Mouse (Mus musculus): ENCODE measurements at regions not wholly inside any gene's neighbourhood (a gene's known extent, or its start where the extent isn't known, plus 50 kb on each side); places are given as distances from the start of the nearest gene placed in this dataset.

- no peaks in the 10 kb centered on the region for H3K4me1 ChIP-seq (ENCODE audit: control insufficient read depth, insufficient read depth, low read length)
- H3K36me3 ChIP-seq (ENCODE audit: control insufficient read depth, insufficient read depth, low read length): no peaks in the 10 kb centered on the region
- no peak overlapping the region for H3K4me2 ChIP-seq (ENCODE audit: low read length)
- no peak overlapping the region for H3K27ac ChIP-seq (replicated peaks; ENCODE audit: low read depth, low read length)
- H3K4me3 ChIP-seq (replicated peaks; ENCODE audit: low read depth, low read length): no peak overlapping the region
- no peak for ATAC-seq (ENCODE audit: low FRiP score, low TSS enrichment)
- H3K9me3 ChIP-seq (ENCODE audit: control insufficient read depth, low read length): 0 out of 2 replicates have a peak, but pooled peaks cover 3% of the 10 kb centered on the region
- no peak overlapping the region for H3K9ac ChIP-seq (replicated peaks; ENCODE audit: low read length)
- H3K27me3 ChIP-seq (ENCODE audit: control insufficient read depth, insufficient read depth, low read length): no peaks in the 10 kb centered on the region
- DNase-seq: no peak
Measured at GRCm38 (mm10) chr11:45256019-45256418, 595.8 kb upstream of the Clint1 start.

DNA sequence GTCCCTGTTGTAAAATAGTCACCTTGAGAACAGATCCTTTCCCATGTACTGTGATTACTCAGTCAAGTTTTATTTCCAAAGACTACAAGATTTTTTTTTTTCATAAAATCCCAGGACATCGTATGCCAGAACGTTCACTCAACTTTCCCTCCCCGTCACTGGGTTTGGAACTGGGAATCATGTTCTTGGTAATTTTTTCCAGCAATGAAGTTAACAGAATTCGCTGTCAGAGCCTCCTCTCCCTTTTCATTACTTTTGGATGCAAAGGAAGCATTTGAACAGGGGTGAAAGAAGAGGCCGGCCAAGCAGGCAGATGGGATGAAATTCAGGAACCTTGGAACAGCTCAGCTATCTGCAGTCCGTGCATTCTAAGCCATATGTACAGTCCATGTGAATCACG lies 589.7 kb upstream of the Clint1 start:
- no peak overlapping the region for H3K27ac ChIP-seq (replicated peaks; ENCODE audit: low read depth, low read length)
- WGBS: 93% methylated on average over 7 of the region's 7 CpGs
- no peaks in the 10 kb centered on the region for H3K27me3 ChIP-seq (ENCODE audit: control insufficient read depth, insufficient read depth, low read length)
- no peaks in the 10 kb centered on the region for H3K36me3 ChIP-seq (ENCODE audit: control insufficient read depth, insufficient read depth, low read length)
- ATAC-seq (ENCODE audit: low FRiP score, low TSS enrichment): no peak
- H3K4me1 ChIP-seq (ENCODE audit: control insufficient read depth, insufficient read depth, low read length): 0 out of 2 replicates have a peak, but pooled peaks cover 6% of the 10 kb centered on the region
- no peak for DNase-seq
- no peaks in the 10 kb centered on the region for H3K9me3 ChIP-seq (ENCODE audit: control insufficient read depth, low read length)
- H3K9ac ChIP-seq (replicated peaks; ENCODE audit: low read length): no peak overlapping the region
- H3K4me2 ChIP-seq (ENCODE audit: low read length): no peak overlapping the region
- no peak overlapping the region for H3K4me3 ChIP-seq (replicated peaks; ENCODE audit: low read depth, low read length)

DNA sequence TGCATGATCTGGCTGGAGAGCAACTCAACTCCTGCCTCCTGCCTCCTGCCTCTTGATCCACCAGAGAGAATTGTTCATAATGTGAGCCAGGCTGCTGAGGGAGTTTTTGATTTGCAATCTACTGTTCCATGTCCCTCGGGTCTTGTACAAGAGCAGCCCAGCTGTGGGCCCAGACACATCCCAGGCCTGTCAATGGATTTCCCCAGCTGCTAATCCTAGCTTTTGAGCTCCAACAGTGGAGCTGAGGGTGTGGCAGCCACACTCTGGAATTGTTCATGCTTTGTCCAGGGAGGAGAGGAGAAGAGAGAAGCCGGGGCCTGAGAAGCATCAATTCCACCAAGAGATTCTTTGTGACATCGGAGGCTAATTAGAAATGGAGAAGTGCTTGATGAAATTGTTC lies 587.9 kb upstream of the Clint1 start:
- no peak overlapping the region; the same call in 1 of the 2 replicates for H3K27ac ChIP-seq (replicated peaks; ENCODE audit: low read depth, low read length)
- no peak overlapping the region for H3K4me3 ChIP-seq (replicated peaks; ENCODE audit: low read depth, low read length)
- H3K9ac ChIP-seq (replicated peaks; ENCODE audit: low read length): no peak overlapping the region
- 27% methylated on average over 3 of the region's 3 CpGs for WGBS
- DNase-seq: no peak
- H3K36me3 ChIP-seq (ENCODE audit: control insufficient read depth, insufficient read depth, low read length): no peaks in the 10 kb centered on the region
- 0 out of 2 replicates have a peak, but pooled peaks cover 6% of the 10 kb centered on the region for H3K4me1 ChIP-seq (ENCODE audit: control insufficient read depth, insufficient read depth, low read length)
- H3K27me3 ChIP-seq (ENCODE audit: control insufficient read depth, insufficient read depth, low read length): no peaks in the 10 kb centered on the region
- no peak overlapping the region for H3K4me2 ChIP-seq (ENCODE audit: low read length)
- no peaks in the 10 kb centered on the region for H3K9me3 ChIP-seq (ENCODE audit: control insufficient read depth, low read length)
- no peak for ATAC-seq (ENCODE audit: low FRiP score, low TSS enrichment)

GRCm38 (mm10) chr11:45265171-45265988 lies 586.5 kb upstream of the Clint1 start:
- WGBS: 83% methylated on average over 17 of the region's 17 CpGs
- DNase-seq: no peak
- ATAC-seq (ENCODE audit: low FRiP score, low TSS enrichment): no peak

DNA sequence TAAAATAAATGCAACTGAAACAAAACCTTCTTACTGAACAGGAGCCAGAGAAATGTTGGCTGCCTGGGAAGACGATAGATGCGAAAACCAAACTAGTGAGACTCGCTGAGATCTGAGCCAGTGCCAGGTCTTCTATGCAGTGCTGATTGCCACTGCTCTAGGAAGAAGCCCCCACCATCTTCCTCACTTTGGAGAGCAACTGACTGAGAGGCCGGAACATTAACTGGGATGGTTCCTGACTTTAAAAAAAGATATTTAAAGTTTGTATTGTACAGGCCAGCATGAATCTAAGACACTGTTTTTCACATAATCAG lies 585.9 kb upstream of the Clint1 start:
- DNase-seq (no peak), ATAC-seq (ENCODE audit: low FRiP score, low TSS enrichment) (no peak)
- 0 out of 2 replicates have a peak, but pooled peaks cover 6% of the 10 kb centered on the region for H3K4me1 ChIP-seq (ENCODE audit: control insufficient read depth, insufficient read depth, low read length)
- WGBS: 85% methylated on average over 4 of the region's 4 CpGs
- no peaks in the 10 kb centered on the region for H3K36me3 ChIP-seq (ENCODE audit: control insufficient read depth, insufficient read depth, low read length)
- H3K9me3 ChIP-seq (ENCODE audit: control insufficient read depth, low read length): no peaks in the 10 kb centered on the region
- no peak overlapping the region for H3K4me2 ChIP-seq (ENCODE audit: low read length)
- no peak overlapping the region for H3K9ac ChIP-seq (replicated peaks; ENCODE audit: low read length)
- H3K27ac ChIP-seq (replicated peaks; ENCODE audit: low read depth, low read length): no peak overlapping the region
- no peaks in the 10 kb centered on the region for H3K27me3 ChIP-seq (ENCODE audit: control insufficient read depth, insufficient read depth, low read length)
- no peak overlapping the region for H3K4me3 ChIP-seq (replicated peaks; ENCODE audit: low read depth, low read length)

More at GRCm38 (mm10) chr11:45265171-45265988, 586.5 kb upstream of the Clint1 start:
- no peak overlapping the region for H3K4me2 ChIP-seq (ENCODE audit: low read length)
- H3K27me3 ChIP-seq (ENCODE audit: control insufficient read depth, insufficient read depth, low read length): no peaks in the 10 kb centered on the region
- no peaks in the 10 kb centered on the region for H3K36me3 ChIP-seq (ENCODE audit: control insufficient read depth, insufficient read depth, low read length)
- H3K4me1 ChIP-seq (ENCODE audit: control insufficient read depth, insufficient read depth, low read length): 0 out of 2 replicates have a peak, but pooled peaks cover 6% of the 10 kb centered on the region
- no peak overlapping the region for H3K9ac ChIP-seq (replicated peaks; ENCODE audit: low read length)
- no peaks in the 10 kb centered on the region for H3K9me3 ChIP-seq (ENCODE audit: control insufficient read depth, low read length)
- H3K4me3 ChIP-seq (replicated peaks; ENCODE audit: low read depth, low read length): no peak overlapping the region
- H3K27ac ChIP-seq (replicated peaks; ENCODE audit: low read depth, low read length): no peak overlapping the region

DNA sequence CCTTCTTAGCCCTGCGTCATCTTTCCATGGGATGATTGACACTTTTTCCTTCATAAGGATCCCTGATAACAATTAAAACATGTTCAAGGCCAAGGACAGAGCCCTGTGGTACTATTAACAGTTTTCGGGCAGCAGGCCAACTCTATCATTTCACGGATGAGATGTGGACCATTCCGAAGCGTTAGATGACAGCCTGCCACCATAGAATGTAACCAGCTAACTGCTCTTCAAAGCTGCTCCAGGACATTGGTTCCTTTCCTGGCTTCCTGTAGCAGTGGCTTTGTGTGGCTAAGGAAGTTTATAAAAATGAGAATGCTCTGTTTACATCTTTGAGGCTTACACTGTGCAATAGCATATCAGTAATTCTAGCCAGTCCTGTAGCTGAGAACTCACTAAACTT lies 582.6 kb upstream of the Clint1 start:
- Histone ChIP-seq H3K36me3 (ENCODE audit: control insufficient read depth, insufficient read depth, low read length) (no peaks in the 10 kb centered on the region), H3K4me2 (ENCODE audit: low read length) (no peak overlapping the region), H3K27ac (replicated peaks; ENCODE audit: low read depth, low read length) (no peak overlapping the region), H3K9me3 (ENCODE audit: control insufficient read depth, low read length) (no peaks in the 10 kb centered on the region), H3K9ac (replicated peaks; ENCODE audit: low read length) (no peak overlapping the region), H3K4me1 (ENCODE audit: control insufficient read depth, insufficient read depth, low read length) (0 out of 2 replicates have a peak, but pooled peaks cover under 1% of the 10 kb centered on the region), H3K4me3 (replicated peaks; ENCODE audit: low read depth, low read length) (no peak overlapping the region), H3K27me3 (ENCODE audit: control insufficient read depth, insufficient read depth, low read length) (no peaks in the 10 kb centered on the region)
- WGBS: 88% methylated on average over 5 of the region's 5 CpGs
- ATAC-seq (ENCODE audit: low FRiP score, low TSS enrichment): no peak
- DNase-seq: no peak

DNA sequence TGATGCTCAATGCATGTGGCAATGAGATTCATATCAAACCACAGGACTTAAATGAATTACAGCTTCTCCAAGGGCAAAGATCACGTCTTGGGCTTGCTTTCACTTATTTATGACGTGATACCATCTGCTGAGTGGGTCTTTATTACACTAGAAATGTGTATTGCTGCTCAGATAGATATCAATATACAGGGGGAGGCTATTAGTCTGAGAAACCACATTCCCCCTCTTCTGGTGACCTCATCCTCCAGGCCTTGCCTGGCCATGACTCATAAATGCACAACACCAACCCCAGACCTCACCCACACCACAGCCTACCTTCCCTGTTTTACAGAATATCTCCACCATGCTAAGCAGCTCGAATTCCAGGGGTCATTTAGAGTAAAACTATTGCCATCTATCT lies 580.6 kb upstream of the Clint1 start:
- Histone ChIP-seq H3K9me3 (ENCODE audit: control insufficient read depth, low read length) (no peaks in the 10 kb centered on the region), H3K27ac (replicated peaks; ENCODE audit: low read depth, low read length) (no peak overlapping the region), H3K4me2 (ENCODE audit: low read length) (no peak overlapping the region), H3K36me3 (ENCODE audit: control insufficient read depth, insufficient read depth, low read length) (no peaks in the 10 kb centered on the region), H3K4me3 (replicated peaks; ENCODE audit: low read depth, low read length) (no peak overlapping the region), H3K4me1 (ENCODE audit: control insufficient read depth, insufficient read depth, low read length) (no peaks in the 10 kb centered on the region), H3K9ac (replicated peaks; ENCODE audit: low read length) (no peak overlapping the region), H3K27me3 (ENCODE audit: control insufficient read depth, insufficient read depth, low read length) (no peaks in the 10 kb centered on the region)
- ATAC-seq (ENCODE audit: low FRiP score, low TSS enrichment): no peak
- 57% methylated on average over 3 of the region's 3 CpGs for WGBS
- DNase-seq: no peak

- 89% methylated on average over 10 of the region's 10 CpGs for WGBS
- H3K27ac ChIP-seq (replicated peaks; ENCODE audit: low read depth, low read length): no peak overlapping the region
Measured at GRCm38 (mm10) chr11:45274446-45275119, 577.3 kb upstream of the Clint1 start.

GRCm38 (mm10) chr11:45275170-45275569 lies 576.7 kb upstream of the Clint1 start:
- 46% methylated on average over 3 of the region's 3 CpGs for WGBS
- H3K4me2 ChIP-seq (ENCODE audit: low read length): no peak overlapping the region
- no peak overlapping the region for H3K9ac ChIP-seq (replicated peaks; ENCODE audit: low read length)
- ATAC-seq (ENCODE audit: low FRiP score, low TSS enrichment) (no peak), DNase-seq (peak; percentile 24)
- no peaks in the 10 kb centered on the region for H3K36me3 ChIP-seq (ENCODE audit: control insufficient read depth, insufficient read depth, low read length)
- no peaks in the 10 kb centered on the region for H3K4me1 ChIP-seq (ENCODE audit: control insufficient read depth, insufficient read depth, low read length)
- no peak overlapping the region for H3K27ac ChIP-seq (replicated peaks; ENCODE audit: low read depth, low read length)
- no peaks in the 10 kb centered on the region for H3K27me3 ChIP-seq (ENCODE audit: control insufficient read depth, insufficient read depth, low read length)
- no peaks in the 10 kb centered on the region for H3K9me3 ChIP-seq (ENCODE audit: control insufficient read depth, low read length)
- no peak overlapping the region for H3K4me3 ChIP-seq (replicated peaks; ENCODE audit: low read depth, low read length)

More at GRCm38 (mm10) chr11:45274446-45275119, 577.3 kb upstream of the Clint1 start:
- Histone ChIP-seq H3K4me3 (replicated peaks; ENCODE audit: low read depth, low read length) (no peak overlapping the region), H3K27me3 (ENCODE audit: control insufficient read depth, insufficient read depth, low read length) (no peaks in the 10 kb centered on the region), H3K36me3 (ENCODE audit: control insufficient read depth, insufficient read depth, low read length) (no peaks in the 10 kb centered on the region), H3K9ac (replicated peaks; ENCODE audit: low read length) (no peak overlapping the region), H3K4me2 (ENCODE audit: low read length) (no peak overlapping the region), H3K9me3 (ENCODE audit: control insufficient read depth, low read length) (no peaks in the 10 kb centered on the region), H3K4me1 (ENCODE audit: control insufficient read depth, insufficient read depth, low read length) (no peaks in the 10 kb centered on the region)
- no peak for ATAC-seq (ENCODE audit: low FRiP score, low TSS enrichment)
- DNase-seq: peak; percentile 21
